Mouse (Mus musculus): ENCODE measurements around the gene Golm1. TPM values are rescaled to one million over a fixed set of nuclear protein-coding genes. Genes with fewer than 3 reads are reported as not detected.

Golm1 gene
- polyA plus RNA-seq, 2 experiments = 25.5 to 43.3 TPM

GRCm38 (mm10) chr13:59590691-59591090 is 84.9 kb downstream of the Golm1 start:
- 74% methylated on average over 4 of the region's 4 CpGs for WGBS (ENCODE audit: insufficient replicate concordance)
- Histone ChIP-seq H3K9me3 (ENCODE audit: control insufficient read depth, low read length) (no peaks in the 10 kb centered on the region), H3K36me3 (replicated peaks; ENCODE audit: control insufficient read depth, insufficient read depth, low read depth) (peaks cover 7% of the 10 kb centered on the region), H3K4me3 (ENCODE audit: insufficient read depth in 1 of 2, low read depth in 2 of 2, low read length in 2 of 2) (no peak overlapping the region), H3K27ac (no peak overlapping the region), H3K9ac (replicated peaks) (no peak overlapping the region), H3K4me2 (ENCODE audit: low read depth) (no peak overlapping the region), H3K27me3 (ENCODE audit: control insufficient read depth, insufficient read depth, low read length) (no peaks in the 10 kb centered on the region), H3K4me1 (replicated peaks; ENCODE audit: control insufficient read depth in 2 of 2, insufficient read depth in 2 of 2, low read length in 1 of 2) (peaks cover 8 to 29% of the 10 kb centered on the region in 2 experiments)
- ATAC-seq (ENCODE audit: insufficient read depth) (no peak), DNase-seq (ENCODE audit: low read depth in 3 of 3, low spot score in 3 of 3) (no peak)
- TF ChIP-seq EP300 (IDR thresholded peaks at IDR 0.05; ENCODE audit: low read depth) (no peak), CTCF (IDR thresholded peaks at IDR 0.05; ENCODE audit: low read depth) (no peak)

- DNase-seq (ENCODE audit: low read depth in 3 of 3, low spot score in 3 of 3) = no peak
- TF ChIP-seq CTCF (IDR thresholded peaks at IDR 0.05; ENCODE audit: low read depth) (no peak), EP300 (IDR thresholded peaks at IDR 0.05; ENCODE audit: low read depth) (no peak)
- no peak overlapping the region for H3K27ac ChIP-seq
- ATAC-seq (ENCODE audit: insufficient read depth) = no peak
- peaks cover 7% of the 10 kb centered on the region for H3K36me3 ChIP-seq (replicated peaks; ENCODE audit: control insufficient read depth, insufficient read depth, low read depth)
- H3K4me3 ChIP-seq (ENCODE audit: insufficient read depth in 1 of 2, low read depth in 2 of 2, low read length in 2 of 2) = no peak overlapping the region
- H3K4me1 ChIP-seq (replicated peaks; ENCODE audit: control insufficient read depth in 2 of 2, insufficient read depth in 2 of 2, low read length in 1 of 2) = peaks cover 8 to 29% of the 10 kb centered on the region in 2 experiments
- no peak overlapping the region for H3K9ac ChIP-seq (replicated peaks)
- no peak overlapping the region for H3K4me2 ChIP-seq (ENCODE audit: low read depth)
- WGBS (ENCODE audit: insufficient replicate concordance) = 81% methylated on average over 4 of the region's 4 CpGs
- no peaks in the 10 kb centered on the region for H3K27me3 ChIP-seq (ENCODE audit: control insufficient read depth, insufficient read depth, low read length)
- no peaks in the 10 kb centered on the region for H3K9me3 ChIP-seq (ENCODE audit: control insufficient read depth, low read length)
Observed at GRCm38 (mm10) chr13:59589672-59590071, 85.9 kb downstream of the Golm1 start.

DNA sequence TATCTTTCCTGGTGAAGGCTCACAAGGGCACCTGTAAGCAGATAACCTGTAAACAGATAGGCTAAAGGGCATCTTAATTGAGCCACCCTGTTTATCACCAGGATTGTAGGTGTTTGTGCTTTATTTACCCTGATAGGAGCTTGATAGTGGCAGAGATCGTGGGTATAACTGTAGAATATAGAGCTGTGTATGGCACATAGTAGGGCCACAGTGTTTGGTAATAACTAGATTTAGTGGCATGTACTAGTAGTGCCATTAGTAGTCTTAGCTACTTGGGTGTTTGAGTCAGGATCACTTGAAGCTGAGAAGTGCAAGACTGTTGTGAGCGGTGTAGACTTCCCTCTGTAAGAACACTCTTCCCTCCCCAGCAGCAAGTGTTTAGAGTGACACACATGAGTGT is 88.4 kb downstream of the Golm1 start:
- H3K9me3 ChIP-seq (ENCODE audit: control insufficient read depth, low read length) = no peaks in the 10 kb centered on the region
- WGBS (ENCODE audit: insufficient replicate concordance) = 71% methylated on average over 2 of the region's 2 CpGs
- no peaks in the 10 kb centered on the region for H3K27me3 ChIP-seq (ENCODE audit: control insufficient read depth, insufficient read depth, low read length)
- DNase-seq (ENCODE audit: low read depth in 3 of 3, low spot score in 3 of 3) (no peak), ATAC-seq (ENCODE audit: insufficient read depth) (no peak)
- H3K4me2 ChIP-seq (ENCODE audit: low read depth) = peak overlapping the region; percentile 100
- H3K4me1 ChIP-seq (replicated peaks; ENCODE audit: control insufficient read depth in 2 of 2, insufficient read depth in 2 of 2, low read length in 1 of 2) = peaks cover 11 to 28% of the 10 kb centered on the region in 2 experiments
- no peak overlapping the region for H3K27ac ChIP-seq
- H3K36me3 ChIP-seq (replicated peaks; ENCODE audit: control insufficient read depth, insufficient read depth, low read depth) = peaks cover 7% of the 10 kb centered on the region
- H3K9ac ChIP-seq (replicated peaks) = no peak overlapping the region
- no peak overlapping the region for H3K4me3 ChIP-seq (ENCODE audit: insufficient read depth in 1 of 2, low read depth in 2 of 2, low read length in 2 of 2)
- TF ChIP-seq EP300 (IDR thresholded peaks at IDR 0.05; ENCODE audit: low read depth) (no peak), CTCF (IDR thresholded peaks at IDR 0.05; ENCODE audit: low read depth) (no peak)

GRCm38 (mm10) chr13:59585648-59586005 is 90.0 kb downstream of the Golm1 start:
- no peak for ATAC-seq (ENCODE audit: insufficient read depth)
- under 1% methylated on average over 28 of the region's 28 CpGs for WGBS (ENCODE audit: insufficient replicate concordance)
- Histone ChIP-seq H3K9me3 (ENCODE audit: control insufficient read depth, low read length) (no peaks in the 10 kb centered on the region), H3K27me3 (ENCODE audit: control insufficient read depth, insufficient read depth, low read length) (no peaks in the 10 kb centered on the region), H3K36me3 (replicated peaks; ENCODE audit: control insufficient read depth, insufficient read depth, low read depth) (peaks cover under 1% of the 10 kb centered on the region), H3K27ac (peak overlapping the region; percentile 57), H3K4me2 (ENCODE audit: low read depth) (peak overlapping the region; percentile 100), H3K4me1 (replicated peaks; ENCODE audit: control insufficient read depth in 2 of 2, insufficient read depth in 2 of 2, low read length in 1 of 2) (peaks cover 11 to 28% of the 10 kb centered on the region in 2 experiments), H3K4me3 (ENCODE audit: insufficient read depth in 1 of 2, low read depth in 2 of 2, low read length in 2 of 2) (peak overlapping the region; percentile 84 to 90), H3K9ac (replicated peaks) (peak overlapping the region; percentile 87)
- TF ChIP-seq CTCF (IDR thresholded peaks at IDR 0.05; ENCODE audit: low read depth) (no peak), EP300 (IDR thresholded peaks at IDR 0.05; ENCODE audit: low read depth) (no peak)
- peak in 2 of 3 experiments; percentile 19 to 32 for DNase-seq (ENCODE audit: low read depth in 3 of 3, low spot score in 3 of 3)

- no peak for TF ChIP-seq CTCF (IDR thresholded peaks at IDR 0.05; ENCODE audit: low read depth)
- peak; percentile 83 for TF ChIP-seq EP300 (IDR thresholded peaks at IDR 0.05; ENCODE audit: low read depth)
- Histone ChIP-seq H3K9me3 (ENCODE audit: control insufficient read depth, low read length) (no peaks in the 10 kb centered on the region), H3K4me1 (replicated peaks; ENCODE audit: control insufficient read depth in 2 of 2, insufficient read depth in 2 of 2, low read length in 1 of 2) (peaks cover 11 to 28% of the 10 kb centered on the region in 2 experiments), H3K4me3 (ENCODE audit: insufficient read depth in 1 of 2, low read depth in 2 of 2, low read length in 2 of 2) (peak within 1 kb of the TSS; percentile 84 to 90), H3K27ac (peak within 1 kb of the TSS; percentile 62), H3K9ac (replicated peaks) (peak within 1 kb of the TSS; percentile 87), H3K27me3 (ENCODE audit: control insufficient read depth, insufficient read depth, low read length) (no peaks in the 10 kb centered on the region), H3K36me3 (replicated peaks; ENCODE audit: control insufficient read depth, insufficient read depth, low read depth) (no peaks in the 10 kb centered on the region; the same call in 1 of the 2 replicates), H3K4me2 (ENCODE audit: low read depth) (peak within 1 kb of the TSS; percentile 100)
- DNase-seq (ENCODE audit: low read depth in 3 of 3, low spot score in 3 of 3) = peak; percentile 99
- under 1% methylated on average over 78 of the region's 83 CpGs for WGBS (ENCODE audit: insufficient replicate concordance)
- ATAC-seq (ENCODE audit: insufficient read depth) = peak; percentile 95
Observed at GRCm38 (mm10) chr13:59584947-59585647, 90.5 kb downstream of the Golm1 start, which contains the start of the genes Agtpbp1 and Naa35. TSS of gene Agtpbp1 (minus strand) at chr13:59585227. TSS of gene Naa35 (plus strand) at chr13:59585259.

Other genes with a start within 250 kb of the Golm1 start
- 4.8 and 5.3 TPM in 2 replicates for gene Agtpbp1, start 90.6 kb downstream of the Golm1 start, polyA plus RNA-seq (2012; rRNA removed)
- 9.6 and 10.3 TPM in 2 replicates for gene Agtpbp1, start 90.6 kb downstream of the Golm1 start, polyA plus RNA-seq (2014; fragmentation: Nextera tagmentation; extraction: Ambion mirVana)
- 12.0 and 12.6 TPM in 2 replicates for gene Naa35, start 90.6 kb downstream of the Golm1 start, polyA plus RNA-seq (2012; rRNA removed)
- 23.2 and 27.1 TPM in 2 replicates for gene Naa35, start 90.6 kb downstream of the Golm1 start, polyA plus RNA-seq (2014; fragmentation: Nextera tagmentation; extraction: Ambion mirVana)
- not detected in 2 replicates for gene 4921517D22Rik, start 18.3 kb upstream of the Golm1 start, polyA plus RNA-seq (2012; rRNA removed)
- not detected in 2 replicates for gene 4921517D22Rik, start 18.3 kb upstream of the Golm1 start, polyA plus RNA-seq (2014; fragmentation: Nextera tagmentation; extraction: Ambion mirVana)
- 0.01 TPM in 1 of 2 replicates, not detected in the other for gene Spata31d1a, start 34.5 kb upstream of the Golm1 start, polyA plus RNA-seq (2012; rRNA removed)
- gene Spata31d1a, start 34.5 kb upstream of the Golm1 start, polyA plus RNA-seq (2014; fragmentation: Nextera tagmentation; extraction: Ambion mirVana) = not detected in 2 replicates
- not detected in 2 replicates for gene Spata31d1b, start 36.5 kb upstream of the Golm1 start, polyA plus RNA-seq (2012; rRNA removed)
- gene Spata31d1b, start 36.5 kb upstream of the Golm1 start, polyA plus RNA-seq (2014; fragmentation: Nextera tagmentation; extraction: Ambion mirVana) = not detected in 2 replicates
- 0.02 TPM in 1 of 2 replicates, not detected in the other for gene Spata31d1d, start 55.9 kb upstream of the Golm1 start, polyA plus RNA-seq (2012; rRNA removed)
- gene Spata31d1d, start 55.9 kb upstream of the Golm1 start, polyA plus RNA-seq (2014; fragmentation: Nextera tagmentation; extraction: Ambion mirVana) = 0.03 TPM in 1 of 2 replicates, not detected in the other
- 0.02 and 0.03 TPM in 2 replicates for gene 1700014D04Rik, start 70.9 kb upstream of the Golm1 start, polyA plus RNA-seq (2012; rRNA removed)
- gene 1700014D04Rik, start 70.9 kb upstream of the Golm1 start, polyA plus RNA-seq (2014; fragmentation: Nextera tagmentation; extraction: Ambion mirVana) = 0.03 and 0.33 TPM in 2 replicates
- gene Isca1, start 94.0 kb upstream of the Golm1 start, polyA plus RNA-seq (2012; rRNA removed) = 120 and 138 TPM in 2 replicates
- 252 and 281 TPM in 2 replicates for gene Isca1, start 94.0 kb upstream of the Golm1 start, polyA plus RNA-seq (2014; fragmentation: Nextera tagmentation; extraction: Ambion mirVana)
- gene Gm49354, start 106.4 kb upstream of the Golm1 start, polyA plus RNA-seq (2012; rRNA removed) = 0.35 TPM in 1 of 2 replicates, not detected in the other
- not detected in 2 replicates for gene Gm49354, start 106.4 kb upstream of the Golm1 start, polyA plus RNA-seq (2014; fragmentation: Nextera tagmentation; extraction: Ambion mirVana)
- 21.7 and 40.3 TPM in 2 replicates for gene Tut7, start 147.3 kb upstream of the Golm1 start, polyA plus RNA-seq (2012; rRNA removed)
- gene Tut7, start 147.3 kb upstream of the Golm1 start, polyA plus RNA-seq (2014; fragmentation: Nextera tagmentation; extraction: Ambion mirVana) = 45.3 and 47.0 TPM in 2 replicates

All from liver, embryonic 14.5 days (tissue).